Mouse (Mus musculus) cerebellum, adult 2 months (tissue): ENCODE results near the gene Lhfpl3.

ENCODE experiments used
- CTCF ChIP-seq: fragments of 200-500 bp; IDR thresholded peaks from 2 replicates; pipeline ENCODE4 v1.5.1; 2011; ENCODE audit warnings: low read depth, mild to moderate bottlenecking, control low read depth, low read length, moderate library complexity, borderline replicate concordance; ENCODE audit not compliant: insufficient read depth
- POLR2A ChIP-seq: fragments of 200-500 bp; IDR thresholded peaks from 2 replicates; pipeline ENCODE4 v1.6.1; 2011; ENCODE audit warnings: low read length, control low read depth, borderline replicate concordance; ENCODE audit not compliant: insufficient read depth

GRCm38 (mm10) chr5:22829822-22830450 lies 84.1 kb downstream of the Lhfpl3 start:
- TF ChIP-seq POLR2A (no peak), CTCF (no peak)
